Comparison of ENCODE assay signal across 27 mouse cellular contexts in the genomic region with DNA sequence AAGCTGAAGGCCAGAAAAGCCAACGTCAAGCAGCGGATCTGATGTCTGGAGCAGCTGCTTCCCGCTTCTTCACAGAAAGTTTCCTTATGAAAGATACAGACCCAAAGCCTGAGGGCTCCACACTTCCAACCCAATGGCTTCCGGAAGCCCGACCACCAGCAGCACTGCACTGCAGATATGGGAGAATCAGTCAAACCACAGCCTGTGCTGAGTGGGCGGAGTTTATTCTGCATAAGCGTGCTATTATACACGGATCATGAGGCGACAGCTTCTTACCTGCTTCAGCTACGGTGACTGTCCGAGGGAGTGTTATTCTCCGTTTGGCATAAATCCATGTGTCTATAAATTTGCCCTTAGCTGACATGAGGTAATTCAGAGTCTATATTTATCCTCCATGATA.
DNase-seq lines count a peak whose midpoint lies in the region; ATAC-seq and TF ChIP-seq lines count a peak whose summit lies in the region.
"Had no signal": no experiment of that assay in that cellular context is flagged by ENCODE, and none has a peak within 500 bp of the region (broad histone marks: within the 10 kb centered on the region; RNA-seq: fewer than 3 reads in every experiment).

No protein-coding gene starts in this region.

- peak; percentile 30 for DNase-seq in embryonic facial prominence, embryonic 14.5 days (ENCODE audit: low spot score)
- DNase-seq in embryonic facial prominence, embryonic 10.5 days (ENCODE audit: low spot score) = no peak
- DNase-seq in forebrain, postnatal 0 days = no peak
- peak; percentile 24 for DNase-seq in heart, adult 11 months
- no peak for DNase-seq in heart, postnatal 36 days
- DNase-seq in retina, postnatal 1 day = peak; percentile 17
- DNase-seq in retina, embryonic 14.5 days (ENCODE audit: low spot score) = no peak
- DNase-seq: adrenal gland, adult 8-10 months; adrenal gland, postnatal 14 days; adrenal gland, postnatal 36 days; B cell, adult 2 months; cerebellum, adult 11-12 months; cerebellum, adult 2 months; cerebellum, adult 9-10 months; cerebellum, postnatal 10 days; cerebellum, postnatal 25 days; embryo, embryonic 11 days had no signal

- H3K4me1 ChIP-seq in embryonic facial prominence, embryonic 14.5 days (ENCODE audit: control insufficient read depth, insufficient read depth, low read length) = peaks cover 26% of the 10 kb centered on the region
- H3K4me1 ChIP-seq in embryonic facial prominence, embryonic 10.5 days = peaks cover 20% of the 10 kb centered on the region
- H3K4me1 ChIP-seq in forebrain, embryonic 13.5 days = peaks cover 22% of the 10 kb centered on the region
- peaks cover 12% of the 10 kb centered on the region for H3K4me1 ChIP-seq in forebrain, postnatal 0 days (ENCODE audit: insufficient read depth)

- H3K4me3 ChIP-seq in embryonic facial prominence, embryonic 14.5 days (ENCODE audit: low read depth, low read length) = no peak overlapping the region
- no peak overlapping the region for H3K4me3 ChIP-seq in embryonic facial prominence, embryonic 10.5 days
- H3K4me3 ChIP-seq in forebrain, embryonic 13.5 days = no peak overlapping the region
- no peak overlapping the region for H3K4me3 ChIP-seq in forebrain, postnatal 0 days (ENCODE audit: low read depth, low read length)
- H3K4me3 ChIP-seq: embryonic facial prominence, embryonic 12.5 days; embryonic facial prominence, embryonic 15.5 days; erythroblast, embryonic 14.5 days; forebrain, embryonic 15.5 days had no signal

- no peak overlapping the region for H3K27ac ChIP-seq in embryonic facial prominence, embryonic 14.5 days (replicated peaks; ENCODE audit: low read depth, low read length)
- H3K27ac ChIP-seq in embryonic facial prominence, embryonic 10.5 days (replicated peaks) = no peak overlapping the region
- H3K27ac ChIP-seq in forebrain, embryonic 13.5 days = no peak overlapping the region
- no peak overlapping the region for H3K27ac ChIP-seq in forebrain, postnatal 0 days (ENCODE audit: low read depth, low read length)
- H3K27ac ChIP-seq: embryonic facial prominence, embryonic 12.5 days; embryonic facial prominence, embryonic 15.5 days had no signal

- ATAC-seq in embryonic facial prominence, embryonic 14.5 days (ENCODE audit: low read depth) = no peak
- ATAC-seq in forebrain, embryonic 13.5 days = peak; percentile 66; the same call in 1 of the 2 replicates
- ATAC-seq in forebrain, postnatal 0 days = no peak
- ATAC-seq: activated CD4-positive, CD25-positive, alpha-beta regulatory T cell, adult 4 months; CD4-positive, CD25-positive, alpha-beta regulatory T cell, adult 4 months; Patski had no signal

- H3K4me2 ChIP-seq in embryonic facial prominence, embryonic 14.5 days (ENCODE audit: low read depth, low read length) = no peak overlapping the region
- no peak overlapping the region for H3K4me2 ChIP-seq in forebrain, embryonic 13.5 days
- H3K4me2 ChIP-seq in forebrain, postnatal 0 days (ENCODE audit: low read depth) = no peak overlapping the region
- H3K4me2 ChIP-seq: embryonic facial prominence, embryonic 12.5 days; embryonic facial prominence, embryonic 15.5 days; forebrain, embryonic 15.5 days had no signal

- H3K36me3 ChIP-seq in embryonic facial prominence, embryonic 14.5 days (ENCODE audit: control insufficient read depth, insufficient read depth, low read length) = no peaks in the 10 kb centered on the region
- H3K36me3 ChIP-seq in embryonic facial prominence, embryonic 10.5 days (replicated peaks) = no peaks in the 10 kb centered on the region
- no peaks in the 10 kb centered on the region for H3K36me3 ChIP-seq in forebrain, embryonic 13.5 days (ENCODE audit: poor library complexity, severe bottlenecking)
- no peaks in the 10 kb centered on the region for H3K36me3 ChIP-seq in forebrain, postnatal 0 days (ENCODE audit: insufficient read depth)
- H3K36me3 ChIP-seq: embryonic facial prominence, embryonic 12.5 days; embryonic facial prominence, embryonic 15.5 days; forebrain, embryonic 15.5 days; G1E had no signal

- 0 out of 2 replicates have a peak, but pooled peaks cover 4% of the 10 kb centered on the region for H3K9me3 ChIP-seq in embryonic facial prominence, embryonic 14.5 days (ENCODE audit: control insufficient read depth, low read length)
- no peaks in the 10 kb centered on the region for H3K9me3 ChIP-seq in embryonic facial prominence, embryonic 10.5 days
- H3K9me3 ChIP-seq in forebrain, embryonic 13.5 days (replicated peaks) = no peaks in the 10 kb centered on the region
- no peaks in the 10 kb centered on the region for H3K9me3 ChIP-seq in forebrain, postnatal 0 days (ENCODE audit: low read length)
- H3K9me3 ChIP-seq: embryonic facial prominence, embryonic 12.5 days; embryonic facial prominence, embryonic 15.5 days; forebrain, embryonic 15.5 days had no signal

- intact Hi-C loops in heart, postnatal 36 days (cut with DNase I) = no loop called here

- H3K27me3 ChIP-seq in embryonic facial prominence, embryonic 14.5 days (replicated peaks; ENCODE audit: control insufficient read depth, insufficient read depth, low read length) = no peaks in the 10 kb centered on the region
- no peaks in the 10 kb centered on the region for H3K27me3 ChIP-seq in embryonic facial prominence, embryonic 10.5 days (replicated peaks; ENCODE audit: low read depth, poor library complexity, severe bottlenecking)
- H3K27me3 ChIP-seq in forebrain, embryonic 13.5 days = no peaks in the 10 kb centered on the region
- H3K27me3 ChIP-seq in forebrain, postnatal 0 days (ENCODE audit: insufficient read depth, low read length) = no peaks in the 10 kb centered on the region
- H3K27me3 ChIP-seq: CH12.LX; embryonic facial prominence, embryonic 12.5 days; embryonic facial prominence, embryonic 15.5 days; forebrain, embryonic 15.5 days; Patski had no signal

- no peak for TF ChIP-seq CTCF in forebrain, postnatal 0 days (IDR thresholded peaks at IDR 0.05; ENCODE audit: low read depth)

- 79% methylated on average over 12 of the region's 12 CpGs for WGBS in embryonic facial prominence, embryonic 14.5 days
- 92% methylated on average over 12 of the region's 12 CpGs for WGBS in embryonic facial prominence, embryonic 10.5 days
- whole genome bisulfite sequencing in forebrain, embryonic 13.5 days = 78% methylated on average over 12 of the region's 12 CpGs
- 75% methylated on average over 12 of the region's 12 CpGs for WGBS in forebrain, postnatal 0 days

- no peak overlapping the region for H3K9ac ChIP-seq in embryonic facial prominence, embryonic 14.5 days (ENCODE audit: low read depth, low read length)
- no peak overlapping the region for H3K9ac ChIP-seq in forebrain, embryonic 13.5 days
- no peak overlapping the region for H3K9ac ChIP-seq in forebrain, postnatal 0 days
- H3K9ac ChIP-seq: embryonic facial prominence, embryonic 12.5 days; embryonic facial prominence, embryonic 15.5 days; forebrain, embryonic 15.5 days had no signal

Comparison
In these comparisons a context has a peak if more than half of its experiments do, and no peak if none do; other contexts are left out.
1. DNase-seq: peak in embryonic facial prominence, embryonic 14.5 days (single experiment), heart, adult 11 months (single experiment) and retina, postnatal 1 day (single experiment); none in embryonic facial prominence, embryonic 10.5 days (single experiment), forebrain, postnatal 0 days (single experiment), heart, postnatal 36 days (0 of 2) and retina, embryonic 14.5 days (single experiment).